Mouse (Mus musculus) 3T3-L1 (cell line): ENCODE results near the gene Ints13.
A peak's percentile ranks its signal among the peaks of the same experiment; 100 is the strongest.

Experiments
- DNase-seq: peaks from one replicate; pipeline ENCODE4 v3.0.0-alpha.2; 2015; ENCODE audit warnings: low read depth, low spot score

Gene Ints13

DNA sequence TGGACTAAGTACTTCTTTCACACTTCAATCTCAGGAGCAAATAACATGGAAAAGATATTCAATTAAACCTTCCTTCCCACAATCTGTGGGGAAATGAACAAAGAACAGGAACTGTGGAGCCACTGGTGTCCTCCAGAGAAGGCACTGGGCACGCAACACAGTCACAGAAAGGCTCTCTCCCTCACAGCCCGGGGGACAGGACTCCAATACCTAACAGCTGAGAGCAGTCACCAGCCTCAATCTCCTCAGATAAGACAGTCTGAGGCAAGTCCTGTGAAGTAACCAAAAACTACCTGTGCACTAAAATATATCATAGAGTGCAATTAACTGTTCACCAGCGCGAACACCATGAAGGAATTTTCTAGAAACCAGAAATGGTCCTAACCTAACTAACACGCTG, 76.9 kb downstream of the Ints13 start:
- peak; percentile 25 for DNase-seq

DNA sequence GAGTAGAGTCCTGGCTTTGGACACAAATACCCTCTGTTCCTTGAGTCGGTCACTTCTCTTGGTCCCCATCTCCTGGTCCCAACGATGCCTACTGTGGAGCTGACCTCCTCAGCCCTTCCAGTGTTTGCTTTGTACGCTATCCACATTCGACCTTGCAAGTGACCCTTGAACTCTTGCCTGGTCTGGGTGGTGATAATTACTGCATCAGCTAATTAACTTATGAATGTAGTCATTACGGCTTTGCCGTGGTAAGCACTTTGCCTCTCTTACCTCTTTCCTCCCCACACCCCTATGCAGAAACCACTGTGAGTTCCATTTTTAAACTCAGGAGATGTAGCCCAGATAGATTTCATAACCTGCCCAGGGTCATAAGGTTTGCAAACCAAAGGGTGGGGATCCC, 77.4 kb downstream of the Ints13 start:
- DNase-seq: no peak
